Mouse (Mus musculus) brain, adult 2 months (tissue): ENCODE data around the gene Rnf144a.

ENCODE experiments used
- DNase-seq: peaks from one replicate; pipeline ENCODE4 v3.0.0; 2011; ENCODE audit warnings: low read depth, low spot score

The Rnf144a gene

DNA sequence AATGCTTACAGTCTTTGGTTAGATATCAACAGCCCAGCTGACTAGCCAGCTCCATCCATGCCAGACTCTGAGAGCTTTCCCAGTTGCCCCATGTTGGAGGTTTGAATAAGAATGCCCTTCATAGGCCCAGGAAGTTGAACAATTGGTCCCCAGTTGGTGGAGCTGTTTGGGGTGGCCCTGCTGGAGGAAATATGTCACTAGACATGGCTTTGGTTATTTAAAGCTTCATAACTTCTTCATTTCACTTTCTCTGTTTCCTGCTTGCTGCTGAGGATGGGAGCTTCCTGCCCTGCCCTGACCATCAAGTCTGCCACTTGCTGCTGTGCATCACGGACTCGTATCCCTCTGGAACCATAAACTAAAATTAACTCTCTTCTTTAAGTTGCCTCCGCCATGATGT, 4.6 kb downstream of the Rnf144a start:
- DNase-seq, result no peak

DNA sequence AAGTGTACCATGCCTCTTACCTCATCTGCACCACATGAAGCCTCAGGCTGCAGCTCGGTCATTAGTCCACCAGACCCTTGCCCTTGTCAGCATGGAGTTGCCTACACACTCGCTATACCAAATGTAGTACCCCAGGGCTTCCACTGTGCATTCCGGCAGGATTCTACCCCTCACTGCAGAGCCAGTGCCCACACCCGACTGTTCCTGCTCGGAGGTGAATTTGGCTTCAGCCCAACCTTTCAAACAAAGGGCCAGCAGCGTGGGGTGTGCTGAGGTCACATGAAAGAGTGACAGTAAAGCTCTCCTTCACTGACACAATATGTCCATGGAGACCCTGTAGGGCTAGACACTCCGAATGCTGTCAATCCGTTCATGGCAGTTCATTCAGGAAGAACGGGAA, 6.3 kb downstream of the Rnf144a start:
- no peak for DNase-seq

DNA sequence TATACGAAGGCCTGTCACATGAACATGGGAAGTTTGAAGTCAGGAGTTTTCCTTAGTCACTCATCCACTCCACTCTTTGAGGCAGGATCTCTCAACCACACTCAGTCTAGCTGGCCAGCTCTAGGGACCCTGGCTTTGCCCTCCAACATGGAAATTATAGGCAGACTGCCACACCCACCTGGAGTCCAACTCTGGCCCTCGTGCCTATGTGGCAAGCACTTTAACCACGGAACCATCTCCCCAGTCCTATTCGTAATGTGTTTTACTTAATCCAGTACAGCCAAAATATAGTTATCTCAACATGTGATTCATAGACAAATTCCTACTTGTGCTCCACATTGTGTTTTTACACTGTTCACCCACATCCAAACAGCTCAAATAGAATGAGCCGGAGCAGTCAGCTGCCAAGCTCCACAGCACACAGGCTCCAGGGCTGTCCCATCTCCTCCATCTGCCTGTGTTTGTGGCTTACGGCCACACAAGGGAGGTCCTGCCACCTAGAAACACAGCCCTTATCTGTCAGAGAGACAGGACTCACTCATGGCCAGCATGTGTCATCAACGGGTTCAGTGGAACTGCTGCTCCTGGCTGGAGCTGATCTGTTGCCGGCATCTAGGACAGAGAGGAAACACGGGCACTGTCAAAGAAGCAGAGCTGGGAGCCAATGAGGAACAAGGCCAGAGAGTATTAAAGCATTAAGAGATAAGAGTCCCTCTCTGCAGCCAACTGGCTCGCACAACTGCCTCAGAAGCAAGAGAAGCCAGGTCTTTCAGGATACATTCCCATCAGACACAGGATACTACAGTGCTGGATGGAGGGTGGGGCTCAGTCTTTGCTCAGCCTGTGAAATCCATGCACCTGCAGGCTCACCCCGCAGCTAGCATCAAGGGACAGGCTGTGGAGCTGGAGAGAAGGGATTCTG, 10.0 kb downstream of the Rnf144a start:
- peak; percentile 85 for DNase-seq

DNA sequence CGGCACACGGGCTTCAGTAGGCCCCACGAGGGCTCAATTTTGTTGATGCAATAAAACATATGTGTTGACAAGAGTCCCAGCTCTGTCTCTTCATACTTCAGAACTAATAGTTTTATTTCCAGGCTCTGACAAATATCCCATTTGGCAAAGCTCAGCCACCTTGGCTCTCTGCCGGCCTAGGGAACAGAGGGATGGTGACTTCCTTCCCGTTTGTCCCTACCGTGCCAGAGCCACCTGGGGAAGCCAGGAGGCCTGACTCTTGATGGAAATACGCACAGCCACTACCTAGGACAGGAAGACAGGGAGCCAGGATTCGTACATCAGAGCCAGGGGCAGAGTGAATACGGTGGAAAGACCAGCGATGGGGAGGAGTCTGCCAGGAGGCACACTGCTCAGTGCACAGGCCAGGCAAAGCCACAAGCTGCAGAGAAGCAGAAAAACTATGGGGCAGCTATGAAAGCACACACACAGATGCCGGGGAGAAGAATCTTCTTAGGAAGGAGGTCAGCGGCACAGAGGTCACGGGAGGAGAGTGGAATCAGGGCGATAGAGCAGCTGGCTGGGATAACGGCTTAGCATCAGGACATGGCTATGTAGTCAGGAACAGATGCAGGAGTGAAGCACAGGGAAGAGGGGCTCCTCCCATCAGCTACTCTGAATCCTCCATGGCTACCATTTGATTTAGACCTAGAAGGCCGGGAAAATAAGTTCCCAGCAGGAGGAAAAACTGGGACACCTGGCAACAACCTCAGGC, 11.5 kb downstream of the Rnf144a start:
- DNase-seq, result peak; percentile 94

DNA sequence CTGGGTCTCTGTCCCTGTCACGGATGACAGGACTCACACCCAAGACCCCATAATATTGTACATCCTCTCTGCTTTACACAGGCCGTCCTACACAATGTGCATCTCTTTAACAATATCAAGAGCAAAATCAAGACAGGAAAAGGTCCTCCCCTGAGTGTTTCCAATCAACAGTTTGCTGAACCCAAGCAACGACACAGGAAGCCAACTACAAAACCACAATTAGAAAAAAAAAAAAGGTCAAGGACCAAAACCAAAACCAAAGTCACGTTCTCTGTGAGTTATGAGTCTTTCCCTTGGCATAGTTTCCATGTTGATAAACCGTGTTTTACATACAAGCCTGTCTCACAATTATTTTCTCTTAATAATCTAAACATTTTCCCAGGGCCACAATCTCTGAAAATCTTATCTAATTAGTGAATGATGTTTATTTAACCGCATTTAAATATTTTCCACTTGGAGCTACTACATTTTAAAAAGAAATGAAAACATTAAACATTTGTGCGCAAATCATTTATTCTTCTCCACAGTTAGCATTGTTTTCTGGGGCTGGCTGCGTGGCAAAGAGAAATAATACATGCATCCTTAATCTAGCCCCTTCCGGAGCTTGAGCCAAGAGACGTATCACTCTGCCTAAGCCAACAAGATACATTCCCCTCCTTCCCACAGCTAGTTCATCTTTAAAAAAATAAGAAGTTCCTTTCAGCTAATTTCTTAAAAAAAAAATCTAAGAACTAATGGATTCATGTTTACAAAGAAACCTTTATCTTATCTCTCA, 13.2 kb downstream of the Rnf144a start:
- DNase-seq, result no peak

DNA sequence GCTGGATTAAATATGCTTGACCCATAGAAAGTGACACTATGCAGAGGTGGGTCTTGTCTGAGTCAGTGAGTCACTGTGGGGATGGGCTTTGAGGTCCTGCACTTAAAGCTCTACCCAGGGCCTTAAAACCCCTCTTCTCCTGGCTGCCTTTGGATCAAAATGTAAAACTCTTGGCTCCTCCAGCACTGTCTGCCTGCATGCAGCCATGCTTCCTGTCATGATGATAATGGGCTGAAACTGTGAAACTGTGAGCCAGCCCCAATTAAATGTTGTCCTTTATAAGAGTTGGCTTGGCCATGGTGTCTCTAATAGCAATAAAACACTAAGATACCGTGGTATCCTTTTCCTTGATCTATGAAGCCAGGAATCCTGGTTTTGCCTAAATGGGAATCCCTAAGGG, 13.8 kb downstream of the Rnf144a start:
- DNase-seq, result no peak

DNA sequence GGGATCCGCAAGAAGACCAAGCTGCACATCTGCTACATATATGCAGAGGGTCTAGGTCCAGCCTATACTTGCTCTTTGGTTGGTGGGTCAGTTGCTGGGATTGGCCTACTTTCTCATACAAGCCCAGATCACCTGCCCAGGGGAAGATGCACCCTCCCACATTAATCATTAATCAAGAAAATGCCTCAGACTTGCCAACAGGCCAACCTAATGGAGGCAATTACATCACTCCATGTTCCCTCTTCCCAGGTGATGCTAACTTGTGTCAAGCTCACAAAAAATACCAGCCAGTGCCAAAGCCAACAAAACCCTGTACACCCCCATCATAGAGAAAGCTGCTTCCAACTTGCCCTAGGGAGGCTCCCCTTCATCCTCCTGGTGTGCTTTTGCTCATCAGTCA, 14.3 kb downstream of the Rnf144a start:
- DNase-seq, result no peak

DNA sequence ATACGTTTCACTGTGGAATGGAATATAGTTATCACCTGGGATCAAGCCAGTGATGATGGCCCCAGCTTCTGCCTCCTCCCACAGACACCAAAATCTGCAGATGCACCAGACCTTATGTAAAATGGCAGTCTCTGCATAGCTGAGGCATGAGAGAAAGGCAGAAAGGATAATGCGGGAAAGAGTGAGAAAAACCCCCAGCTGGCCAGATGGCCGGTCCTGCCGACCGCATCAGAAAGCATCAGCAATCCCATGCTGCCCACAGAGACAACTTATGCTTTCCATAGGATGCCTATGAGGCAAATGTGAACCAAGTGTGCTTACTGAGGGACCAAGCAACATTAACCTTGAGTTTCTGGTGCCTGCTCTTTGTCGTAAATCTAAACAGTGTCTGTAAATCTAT, 15.7 kb downstream of the Rnf144a start:
- peak; percentile 78 for DNase-seq

DNA sequence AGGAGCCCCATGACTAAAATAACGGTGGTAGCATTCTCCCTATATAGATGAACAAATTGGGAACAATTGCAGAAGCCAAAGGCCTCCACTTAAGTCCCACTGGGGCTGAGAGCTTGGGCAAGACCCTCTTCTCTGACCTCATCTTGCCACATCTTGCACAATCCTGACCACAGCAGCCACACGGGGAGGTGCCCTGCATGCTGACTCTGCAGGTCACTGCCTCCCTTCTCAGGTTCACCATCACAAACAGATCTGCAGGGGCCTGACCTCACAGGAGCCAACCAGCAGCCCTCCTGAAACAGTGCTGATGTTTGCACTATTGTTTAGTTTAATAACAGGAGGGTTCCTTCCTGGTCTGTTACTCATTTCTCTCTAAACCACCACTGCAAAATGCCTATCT, 16.5 kb downstream of the Rnf144a start:
- no peak for DNase-seq

DNA sequence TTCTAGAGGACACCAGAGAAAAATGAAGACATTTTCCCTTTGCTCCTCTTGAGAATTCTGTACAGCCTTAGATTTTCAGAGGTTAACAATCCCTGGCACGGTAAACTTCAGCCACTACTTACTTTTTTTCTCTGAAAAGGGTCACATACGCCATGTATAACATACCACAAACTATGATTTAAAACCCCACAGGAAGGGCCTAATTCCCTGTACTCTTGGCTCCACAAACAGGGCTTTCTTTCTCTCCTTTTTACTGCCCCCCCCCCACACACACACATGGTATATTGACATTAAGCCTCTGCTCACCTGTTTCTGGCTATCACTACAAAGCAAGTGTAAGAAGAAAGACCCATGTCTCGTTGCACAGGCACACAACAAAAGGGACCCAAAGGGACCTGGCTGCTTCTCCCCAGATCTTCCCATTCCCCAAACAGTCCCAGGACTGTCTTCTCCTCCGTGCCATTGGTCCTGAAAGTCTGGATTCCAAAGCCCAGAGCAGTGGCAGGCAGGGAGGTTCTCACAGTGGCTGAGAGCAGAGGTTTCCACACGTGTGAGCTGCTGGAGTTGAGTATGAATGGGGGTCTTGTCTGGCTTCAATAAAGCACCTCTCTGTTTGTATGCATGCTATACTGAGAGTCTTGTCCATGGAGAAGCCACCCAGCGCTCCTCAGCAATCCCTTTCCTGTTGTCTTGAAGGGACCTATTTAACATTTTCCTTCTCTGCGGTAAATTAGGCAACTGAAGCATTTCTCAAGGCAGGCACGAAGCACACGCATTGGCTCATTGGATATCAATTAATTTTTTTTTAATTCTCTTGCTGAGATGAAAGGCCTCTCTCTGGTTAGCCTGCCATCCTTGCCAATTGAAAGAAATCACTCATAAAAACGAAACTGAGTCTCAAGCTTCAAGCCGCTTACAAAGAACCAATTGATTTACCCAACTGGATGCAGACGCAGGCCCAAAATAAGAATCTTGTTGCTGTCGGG, 20.3 kb downstream of the Rnf144a start:
- peak; percentile 68 for DNase-seq

DNA sequence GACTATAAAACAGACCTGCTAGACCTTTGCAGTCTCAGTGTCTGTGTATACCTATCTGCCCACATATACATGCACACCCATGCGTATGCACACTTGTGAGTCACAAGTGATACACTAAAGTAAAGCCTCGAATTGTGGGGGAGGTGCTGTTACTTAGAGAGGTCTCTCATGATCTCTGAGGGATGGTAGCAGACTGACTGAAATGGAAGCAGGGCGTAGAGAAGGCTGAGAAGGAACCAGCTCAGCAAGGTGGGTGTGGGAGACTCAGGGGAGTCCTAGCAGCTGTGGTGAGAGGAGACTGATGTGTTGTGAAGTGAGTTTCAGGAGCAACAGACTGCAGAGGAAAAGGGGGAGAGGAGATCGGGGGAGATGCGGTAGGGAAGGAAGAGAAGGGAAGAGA, 21.8 kb downstream of the Rnf144a start:
- peak; percentile 83 for DNase-seq

DNA sequence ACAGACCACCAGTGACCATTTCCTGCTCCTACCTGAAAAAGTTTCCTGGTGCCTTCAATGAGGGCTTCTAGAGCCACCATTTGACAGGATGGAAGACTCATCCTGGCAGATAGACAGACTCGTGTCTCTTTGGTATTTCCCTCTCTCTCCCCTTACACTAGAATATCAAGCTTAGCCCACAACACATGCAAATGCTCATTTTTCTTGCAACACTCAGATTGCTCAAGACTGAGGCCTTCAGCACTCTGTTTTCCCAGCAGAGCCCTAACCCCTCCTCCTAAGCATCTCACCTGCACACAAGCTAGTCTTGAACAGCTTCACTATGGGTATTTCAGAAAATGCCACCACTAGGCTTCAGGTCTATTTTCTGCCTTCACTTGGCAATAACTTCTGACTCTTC, 23.9 kb downstream of the Rnf144a start:
- no peak for DNase-seq

DNA sequence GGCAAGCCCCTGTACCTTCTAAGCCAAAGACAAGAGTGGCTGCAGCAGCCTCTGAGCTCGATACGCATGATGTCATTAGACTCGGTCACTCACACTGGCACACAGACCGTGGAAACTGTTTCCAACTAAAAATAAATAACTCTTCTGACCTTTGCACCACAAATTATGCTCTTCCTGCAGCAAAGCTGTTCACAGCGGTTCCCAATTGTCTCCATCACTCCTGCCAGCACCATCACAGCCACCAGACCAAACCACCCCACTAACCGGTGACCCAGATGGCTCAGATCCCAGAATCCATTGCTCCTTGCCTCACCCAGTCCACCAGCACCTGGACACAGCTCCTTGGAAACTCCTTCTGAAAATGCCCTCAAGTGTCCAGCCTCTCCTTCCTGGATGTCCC, 27.5 kb downstream of the Rnf144a start:
- DNase-seq, result peak; percentile 78

DNA sequence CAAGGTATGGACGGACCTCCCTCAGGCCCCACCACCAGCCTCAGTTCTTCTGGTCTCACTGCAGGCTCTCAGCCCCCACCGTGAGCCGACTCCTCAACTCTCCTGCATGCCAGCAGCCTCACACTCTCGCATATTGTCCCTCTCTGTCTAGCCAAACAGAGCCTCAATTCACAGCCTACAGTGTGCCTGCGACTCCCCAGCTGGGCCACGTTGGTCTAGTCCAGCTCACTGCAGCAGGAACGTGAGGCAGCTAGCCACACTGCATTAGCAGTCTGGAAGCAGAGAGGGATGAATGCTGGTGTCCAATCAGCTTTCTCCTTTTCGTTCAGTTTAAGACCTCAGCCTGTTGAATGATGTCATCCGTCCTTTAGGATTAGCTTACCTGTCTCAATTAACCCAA, 28.1 kb downstream of the Rnf144a start:
- peak; percentile 77 for DNase-seq

DNA sequence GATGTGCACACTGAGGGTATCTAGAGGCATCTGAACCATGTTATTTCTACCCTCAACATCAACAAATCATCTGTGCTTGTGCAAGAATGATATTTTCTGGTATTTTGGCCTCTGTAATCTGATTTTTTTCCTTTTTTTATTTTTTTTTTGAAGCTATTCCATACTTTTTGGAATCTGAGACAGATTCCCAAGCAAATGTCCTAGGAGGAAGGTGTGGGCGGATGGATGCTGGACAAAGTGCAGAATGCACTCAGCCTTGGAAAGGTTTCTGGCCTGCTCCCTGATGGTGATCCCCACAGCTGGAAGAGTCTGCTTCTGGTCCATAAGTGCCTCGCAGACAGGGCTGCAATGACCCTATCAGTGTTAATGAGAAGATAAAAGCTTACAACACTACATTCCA, 28.9 kb downstream of the Rnf144a start:
- no peak for DNase-seq

DNA sequence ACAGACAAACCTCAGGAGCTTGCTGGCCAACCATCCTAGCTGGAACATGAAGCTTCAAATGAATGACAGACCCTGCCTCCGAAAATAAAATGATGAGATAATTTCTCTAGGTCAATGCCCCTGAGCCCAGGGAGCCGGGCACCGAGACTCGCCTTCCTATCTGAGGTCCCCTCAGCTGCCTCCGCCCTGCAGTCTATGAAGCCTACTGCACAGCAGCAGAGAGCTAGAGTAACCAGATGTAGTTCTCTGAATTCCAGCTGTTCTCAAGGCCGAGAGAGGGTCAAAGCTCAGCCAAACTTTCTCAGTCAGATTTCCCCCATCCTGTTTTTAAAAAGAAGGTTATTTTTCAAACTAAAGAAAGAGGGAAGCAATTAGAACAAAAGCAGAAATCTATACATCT, 29.3 kb downstream of the Rnf144a start:
- no peak for DNase-seq

DNA sequence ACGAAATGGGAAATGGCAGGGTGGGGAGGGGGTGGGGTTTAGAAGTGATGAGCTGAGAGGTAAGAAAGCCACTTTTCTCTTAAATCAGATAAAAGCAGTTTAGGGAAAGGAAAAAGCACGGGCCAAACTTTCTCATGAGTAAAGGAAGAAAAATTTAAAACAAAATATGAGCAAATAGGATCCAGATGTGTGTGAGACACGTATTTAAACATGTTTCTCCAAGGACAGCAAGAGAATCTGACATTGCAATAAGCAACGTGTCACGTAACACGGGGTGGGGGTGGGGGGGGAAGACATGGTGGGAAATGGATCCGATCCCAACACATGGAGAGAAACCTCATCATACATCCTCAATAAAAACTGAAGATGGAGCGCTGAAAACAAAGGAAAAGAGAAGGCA, 33.3 kb downstream of the Rnf144a start:
- DNase-seq, result no peak

DNA sequence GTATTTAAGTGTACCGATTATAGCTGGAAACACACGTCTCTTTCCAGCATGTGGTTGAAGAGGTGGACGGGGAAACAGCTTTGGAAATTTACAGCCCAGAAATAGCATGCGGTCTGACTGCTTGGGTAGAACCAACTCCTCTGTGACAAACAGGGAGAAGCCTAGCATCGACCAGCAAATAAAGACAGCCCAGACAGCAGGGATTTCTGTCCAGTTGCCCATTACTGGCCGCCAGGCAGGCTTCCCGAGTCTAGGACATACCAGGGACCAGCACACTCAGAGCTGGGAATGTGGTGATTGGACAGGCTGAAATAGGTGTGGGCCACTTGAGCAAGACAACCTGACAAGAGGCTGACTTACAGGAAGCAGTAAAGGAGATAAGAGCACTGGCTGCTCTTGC, 35.3 kb downstream of the Rnf144a start:
- peak; percentile 90 for DNase-seq

DNA sequence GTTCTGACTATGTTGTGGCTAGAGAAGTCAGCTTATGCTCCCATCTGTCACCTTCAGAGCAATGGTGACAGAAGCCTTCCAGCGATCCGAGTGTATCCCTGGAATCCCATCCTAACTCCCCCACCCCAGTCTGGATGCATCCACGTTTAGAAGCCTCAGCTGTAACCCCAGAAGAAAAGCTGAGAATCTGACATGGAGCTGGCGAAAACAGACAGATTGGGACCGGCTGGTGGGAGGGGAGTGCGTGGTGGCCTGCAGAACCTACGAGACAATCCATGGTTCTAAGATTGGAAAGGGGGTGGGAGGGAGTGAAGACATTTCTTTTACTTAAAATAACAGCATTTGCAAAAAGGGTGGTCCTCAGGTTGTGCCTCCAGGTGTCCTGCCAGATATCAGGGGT, 37.4 kb downstream of the Rnf144a start:
- peak; percentile 92 for DNase-seq

DNA sequence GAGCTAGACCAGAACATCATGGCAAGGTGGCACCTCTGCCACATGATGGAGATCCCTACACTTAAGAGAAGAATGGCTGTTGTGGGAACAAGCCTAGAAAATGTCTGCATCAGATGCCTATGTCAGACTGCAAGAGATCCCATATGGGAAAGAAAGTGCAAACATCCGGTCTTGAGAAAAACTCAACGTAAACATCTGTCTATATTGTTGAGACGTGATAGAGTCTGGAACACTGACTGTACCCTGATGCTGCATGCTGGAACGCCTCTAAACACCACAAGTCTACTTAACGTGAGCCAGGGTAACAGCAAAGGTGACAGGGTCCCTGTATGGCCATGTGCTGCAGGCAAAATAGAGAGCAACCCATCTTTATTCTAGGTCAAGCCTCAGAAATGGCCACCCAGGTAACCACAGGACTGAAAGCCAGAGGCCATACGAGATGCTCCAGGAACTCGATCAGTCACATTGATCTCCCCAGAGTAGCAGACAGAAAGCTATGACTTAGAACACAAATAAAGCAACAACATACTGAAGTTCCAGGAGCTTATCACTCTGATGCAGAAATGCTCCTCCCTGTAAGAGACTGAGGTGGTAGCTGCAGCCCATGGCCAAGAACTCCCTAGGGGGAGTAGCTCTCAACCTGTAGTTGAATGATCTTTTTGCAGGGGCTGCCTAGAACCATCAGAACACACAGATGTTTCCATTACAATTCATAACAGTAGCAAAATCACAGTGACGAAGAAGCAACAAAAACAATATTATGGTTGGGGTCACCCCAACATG, 38.3 kb downstream of the Rnf144a start:
- DNase-seq, result no peak
